Mouse (Mus musculus): ENCODE data around the gene Otud7b.

- TF ChIP-seq CTCF (IDR thresholded peaks at IDR 0.05; ENCODE audit: low read depth, low read length) (no peak), POLR2A (IDR thresholded peaks at IDR 0.05; ENCODE audit: insufficient read depth, low read length) (no peak), EP300 (IDR thresholded peaks at IDR 0.05; ENCODE audit: insufficient read depth, low read depth, low read length) (no peak)
These were observed 48.3 kb downstream of the Otud7b start for GRCm38 (mm10) chr3:96152611-96153010.
